Mouse (Mus musculus): ENCODE results near the gene C530008M17Rik. TPM values are rescaled to one million over a fixed set of nuclear protein-coding genes. Genes with fewer than 3 reads are reported as not detected.

Gene C530008M17Rik
- total RNA-seq, 2 experiments from 2014 or later, result 9.1 to 10.7 TPM

- no peak for DNase-seq
Measured at GRCm38 (mm10) chr5:76702104-76702503, 45.8 kb downstream of the C530008M17Rik start.

GRCm38 (mm10) chr5:76702646-76703045 is 46.3 kb downstream of the C530008M17Rik start:
- no peak for DNase-seq

DNA sequence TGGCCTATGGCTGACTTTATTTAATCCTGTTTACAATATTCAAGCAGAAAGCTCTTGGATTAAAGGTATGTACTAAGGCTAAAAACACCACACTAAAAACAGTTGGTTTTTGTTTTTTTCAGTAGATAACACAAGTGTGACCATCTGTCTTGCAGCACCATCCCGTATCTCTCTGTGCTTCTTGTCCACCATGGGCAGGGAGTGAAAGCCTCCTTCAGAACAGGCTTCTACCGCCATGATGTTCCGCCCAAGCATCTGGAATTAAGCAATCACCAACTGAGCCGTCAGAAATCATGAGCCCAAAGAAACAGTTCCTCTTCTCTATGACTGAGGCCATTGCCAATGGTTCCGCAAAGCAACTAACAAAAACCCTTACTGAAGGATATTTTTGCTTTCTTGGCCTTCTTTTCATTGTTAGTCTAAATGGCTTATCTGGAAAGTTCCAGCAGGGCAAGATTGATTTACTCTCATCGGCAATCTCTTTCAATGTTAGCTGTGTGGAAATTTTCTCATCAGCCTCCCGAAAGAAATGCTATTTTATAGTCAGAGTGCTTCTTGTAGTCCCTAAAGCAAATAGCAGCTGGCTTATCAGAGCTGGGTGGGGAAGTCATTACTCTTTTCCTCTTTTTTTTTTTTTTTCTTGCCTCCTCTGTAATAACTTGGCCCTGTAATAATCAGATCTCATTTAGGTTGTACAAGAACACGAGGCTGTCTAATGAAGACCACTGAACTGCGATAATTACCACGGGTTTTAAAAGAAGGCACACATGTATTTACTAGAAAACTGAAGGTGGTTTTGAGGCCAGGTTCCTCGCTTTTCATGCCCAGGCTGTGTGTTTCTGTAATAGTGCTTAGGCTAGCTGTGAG is 49.2 kb downstream of the C530008M17Rik start:
- no peak for DNase-seq

DNA sequence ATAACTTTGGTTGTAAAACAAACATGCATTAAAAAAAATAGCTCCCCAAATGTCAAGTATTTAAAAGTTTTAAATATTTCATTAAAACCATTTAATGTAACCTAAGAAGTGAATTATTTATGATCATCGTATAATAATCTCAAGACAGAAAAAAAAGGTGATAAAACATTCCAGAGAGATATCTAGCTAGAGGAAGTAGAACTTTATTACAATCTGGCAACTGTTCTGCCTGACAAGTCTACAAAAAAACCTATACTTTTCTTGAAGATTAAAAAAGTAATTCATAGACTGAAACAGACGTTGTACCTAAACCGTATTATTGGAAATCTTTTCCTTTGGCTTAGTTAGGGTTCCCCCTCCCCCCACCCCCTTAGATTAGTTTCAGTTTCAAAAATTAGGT is 50.8 kb downstream of the C530008M17Rik start:
- DNase-seq, result no peak

- DNase-seq, result no peak
Measured at GRCm38 (mm10) chr5:76708004-76708403, 51.7 kb downstream of the C530008M17Rik start.

GRCm38 (mm10) chr5:76713743-76714142 is 57.4 kb downstream of the C530008M17Rik start:
- DNase-seq, result no peak

DNA sequence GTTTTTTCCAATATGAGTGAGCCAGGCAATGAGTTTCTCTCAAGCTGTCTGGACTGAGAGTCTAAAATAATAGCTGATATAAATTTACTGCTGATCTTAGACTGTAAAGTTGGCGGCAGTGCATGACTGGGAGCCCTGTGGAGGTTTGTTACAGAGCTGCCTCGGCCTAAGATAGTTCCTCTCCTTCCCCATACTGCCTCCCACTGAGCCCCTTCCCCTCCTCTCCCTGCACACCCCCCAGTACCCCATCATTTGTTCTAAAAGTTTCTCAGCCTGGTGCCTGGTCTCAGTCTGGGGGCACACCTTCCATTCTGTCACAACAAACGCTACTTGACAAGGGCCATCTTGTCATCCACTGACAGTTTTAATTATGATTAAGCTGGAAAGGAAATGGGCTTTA is 63.6 kb downstream of the C530008M17Rik start:
- no peak for DNase-seq

DNA sequence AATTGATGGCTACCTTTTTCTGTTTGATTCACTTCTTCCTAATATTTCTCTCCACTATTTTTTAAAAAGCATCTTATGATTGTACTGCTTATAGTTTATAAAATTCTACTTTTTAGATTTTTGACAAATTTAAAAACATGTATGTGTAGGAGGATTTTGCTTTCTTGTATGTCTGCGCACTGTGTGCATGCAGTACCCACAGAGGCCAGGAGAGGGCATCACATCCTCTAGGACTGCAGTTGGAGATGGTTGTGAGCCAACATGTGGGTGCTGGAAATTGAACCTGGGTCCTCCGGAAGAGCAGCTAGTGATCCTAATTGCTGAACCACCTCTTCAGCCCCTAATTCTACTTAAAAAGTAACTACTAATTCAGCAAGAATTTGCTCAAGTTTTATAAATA is 68.6 kb downstream of the C530008M17Rik start:
- DNase-seq, result no peak

DNA sequence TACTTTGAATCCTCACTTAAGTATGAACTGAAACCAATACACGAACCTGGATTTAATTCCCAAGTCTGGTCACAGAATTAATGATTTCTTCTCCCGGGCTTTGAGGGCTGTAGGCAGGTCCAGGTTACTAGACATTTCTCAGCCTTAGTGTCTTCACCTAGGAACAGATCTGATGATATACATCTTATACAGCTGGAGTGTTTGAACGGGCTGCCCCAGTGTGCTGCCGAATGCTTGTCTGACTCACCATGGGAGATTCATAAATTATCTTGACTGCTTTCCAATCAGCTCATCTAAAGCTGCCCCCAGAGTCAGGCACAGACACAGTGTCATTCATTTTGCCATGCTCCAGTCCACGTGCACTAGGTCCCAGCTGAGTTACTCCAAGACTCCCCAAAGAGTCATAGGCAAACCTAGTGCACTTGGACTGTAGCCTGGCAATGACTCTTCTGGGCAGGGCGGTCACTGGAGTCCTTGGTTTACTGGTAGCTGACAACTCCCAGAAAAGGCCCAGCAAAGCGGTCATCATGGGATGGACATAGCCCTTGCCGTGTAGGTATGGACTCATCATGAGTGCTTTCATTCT is 70.3 kb downstream of the C530008M17Rik start:
- no peak for DNase-seq

GRCm38 (mm10) chr5:76733055-76733641 is 76.8 kb downstream of the C530008M17Rik start:
- no peak for DNase-seq

DNA sequence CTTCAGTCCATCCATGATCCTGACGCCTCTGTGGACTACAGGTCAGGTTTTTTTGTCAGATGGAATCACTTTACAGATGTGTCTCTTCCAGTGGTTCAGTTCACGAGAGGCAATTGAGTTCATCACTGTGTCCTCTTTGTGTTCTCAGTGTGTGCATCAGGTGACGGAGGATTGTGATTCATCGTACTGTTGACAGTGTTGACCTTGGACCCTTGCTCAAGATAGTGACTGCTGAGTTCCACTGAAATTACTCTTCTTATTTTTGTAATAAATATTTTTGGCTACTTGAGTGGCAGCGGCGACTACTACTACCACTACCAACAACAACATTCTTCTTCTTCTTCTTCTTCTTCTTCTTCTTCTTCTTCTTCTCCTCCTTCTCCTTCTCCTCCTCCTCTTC is 85.2 kb downstream of the C530008M17Rik start:
- DNase-seq, result no peak

- no peak for DNase-seq
Measured at GRCm38 (mm10) chr5:76742076-76742475, 85.8 kb downstream of the C530008M17Rik start.

DNA sequence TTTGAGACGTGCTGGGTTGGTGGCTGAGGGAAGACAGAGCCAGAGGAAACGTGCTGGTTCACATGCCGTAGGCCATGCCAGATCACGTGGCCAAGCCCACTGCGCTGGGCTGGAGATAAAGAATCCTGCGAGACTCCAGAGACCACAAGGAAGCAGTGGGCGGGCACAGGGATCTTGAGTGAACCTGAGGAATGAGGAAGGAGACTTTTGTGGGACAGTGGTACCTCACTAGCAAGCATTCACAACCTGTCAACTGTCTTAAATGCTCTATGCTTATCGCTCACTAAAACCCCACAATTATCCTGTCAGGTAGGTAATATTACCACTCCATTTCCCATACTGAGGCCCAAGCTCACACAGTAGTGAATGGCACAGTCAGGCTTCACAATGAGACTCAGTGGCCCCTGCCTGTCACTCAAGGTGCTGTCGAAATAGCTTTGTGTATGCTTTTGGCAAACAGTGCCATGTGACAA is 88.5 kb downstream of the C530008M17Rik start:
- DNase-seq, result no peak

- DNase-seq, result no peak
Measured at GRCm38 (mm10) chr5:76747851-76748250, 91.5 kb downstream of the C530008M17Rik start.

- DNase-seq, result no peak
Measured at GRCm38 (mm10) chr5:76752351-76752750, 96.0 kb downstream of the C530008M17Rik start.

GRCm38 (mm10) chr5:76760349-76760748 is 104.0 kb downstream of the C530008M17Rik start:
- no peak for DNase-seq

- no peak for DNase-seq
Measured at GRCm38 (mm10) chr5:76762030-76762698, 105.9 kb downstream of the C530008M17Rik start.

GRCm38 (mm10) chr5:76763148-76763701 is 106.9 kb downstream of the C530008M17Rik start:
- DNase-seq, result peak; percentile 11

DNA sequence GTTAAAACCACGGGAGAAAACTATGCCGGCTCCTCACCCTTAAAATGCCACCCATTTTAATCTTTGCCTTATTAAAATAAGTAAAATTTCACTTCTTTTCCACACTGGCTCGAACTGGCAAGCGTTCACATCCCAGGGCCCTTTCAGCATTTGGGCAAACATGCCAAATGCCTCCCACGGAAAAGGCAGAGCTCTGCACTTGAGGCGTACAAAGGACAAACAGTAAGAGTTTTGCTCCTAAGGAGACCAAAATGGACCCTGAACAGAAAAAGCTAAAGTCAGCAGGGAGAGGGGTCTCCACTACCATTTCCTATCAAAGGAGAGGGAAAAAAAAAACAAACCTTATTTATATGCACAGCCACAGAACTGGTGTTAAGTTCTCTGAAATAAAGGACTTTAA is 107.4 kb downstream of the C530008M17Rik start:
- no peak for DNase-seq

- no peak for DNase-seq
Measured at GRCm38 (mm10) chr5:76769014-76769413, 112.7 kb downstream of the C530008M17Rik start.

- DNase-seq, result no peak
Measured at GRCm38 (mm10) chr5:76769572-76769971, 113.3 kb downstream of the C530008M17Rik start.

DNA sequence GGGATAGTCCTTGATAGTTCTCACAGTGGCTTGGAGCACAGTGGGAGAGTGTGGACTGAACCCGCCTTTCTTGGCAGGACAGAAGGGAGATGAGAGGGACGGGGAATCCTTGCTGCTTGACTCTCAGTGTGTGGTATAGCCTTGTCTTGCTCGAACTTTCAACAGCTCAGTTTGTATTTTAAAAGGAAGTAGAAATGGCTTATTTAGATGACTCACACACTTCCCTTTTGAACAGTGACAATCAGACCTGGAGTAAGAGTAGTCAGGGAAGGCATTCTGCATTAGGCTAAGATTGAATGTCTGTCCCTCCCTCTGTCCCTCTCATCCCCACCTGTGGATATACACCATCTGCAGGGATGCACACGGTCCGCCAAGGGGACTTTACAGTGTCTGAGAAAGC is 115.1 kb downstream of the C530008M17Rik start:
- DNase-seq, result no peak
